Mouse (Mus musculus): ENCODE results near the gene Bcap29. TPM values are rescaled to one million over a fixed set of nuclear protein-coding genes. Genes with fewer than 3 reads are reported as not detected.

Bcap29 gene
- total RNA-seq (2014; rRNA removed) (5.1 and 9.6 TPM in 2 replicates), polyA plus RNA-seq (2015; fragmentation: Nextera tagmentation; extraction: Ambion mirVana) (38.2 and 39.1 TPM in 2 replicates)

- peak within 1 kb of the TSS; percentile 78 for H3K4me2 ChIP-seq (ENCODE audit: low read depth, low read length)
- H3K9ac ChIP-seq (replicated peaks; ENCODE audit: low read length), result peak within 1 kb of the TSS; percentile 76
- peak; percentile 89 for DNase-seq (ENCODE audit: low spot score)
- H3K4me1 ChIP-seq (ENCODE audit: insufficient read depth, low read length), result peaks cover 6% of the 10 kb centered on the region
- H3K36me3 ChIP-seq (ENCODE audit: insufficient read depth, low read length), result no peaks in the 10 kb centered on the region
- H3K27ac ChIP-seq, result peak within 1 kb of the TSS; percentile 80
- TF ChIP-seq CTCF (IDR thresholded peaks at IDR 0.05; ENCODE audit: low read depth), result no peak
- H3K4me3 ChIP-seq (ENCODE audit: low read length), result peak within 1 kb of the TSS; percentile 62
- WGBS, result 1% methylated on average over 65 of the region's 73 CpGs
- ATAC-seq, result peak; percentile 93
- H3K9me3 ChIP-seq (ENCODE audit: low read length), result no peaks in the 10 kb centered on the region
- H3K27me3 ChIP-seq (ENCODE audit: insufficient read depth, low read length), result no peaks in the 10 kb centered on the region
These were observed at the start of gene Bcap29 for GRCm38 (mm10) chr12:31634343-31635239. Gene Bcap29 (minus strand): TSS chr12:31634658.

- ATAC-seq, result no peak
- Histone ChIP-seq H3K4me2 (ENCODE audit: low read depth, low read length) (no peak overlapping the region), H3K36me3 (ENCODE audit: insufficient read depth, low read length) (peaks cover 14% of the 10 kb centered on the region; the same call in 1 of the 2 replicates), H3K27ac (no peak overlapping the region), H3K27me3 (ENCODE audit: insufficient read depth, low read length) (no peaks in the 10 kb centered on the region), H3K9ac (replicated peaks; ENCODE audit: low read length) (no peak overlapping the region), H3K4me3 (ENCODE audit: low read length) (no peak overlapping the region), H3K9me3 (ENCODE audit: low read length) (no peaks in the 10 kb centered on the region), H3K4me1 (ENCODE audit: insufficient read depth, low read length) (no peaks in the 10 kb centered on the region)
- no peak for DNase-seq (ENCODE audit: low spot score)
- 52% methylated on average over 3 of the region's 3 CpGs for WGBS
- no peak for TF ChIP-seq CTCF (IDR thresholded peaks at IDR 0.05; ENCODE audit: low read depth)
These were observed 32.7 kb upstream of the Bcap29 start for GRCm38 (mm10) chr12:31667187-31667586.

- Histone ChIP-seq H3K27ac (no peak overlapping the region), H3K4me2 (ENCODE audit: low read depth, low read length) (no peak overlapping the region), H3K27me3 (ENCODE audit: insufficient read depth, low read length) (no peaks in the 10 kb centered on the region), H3K4me3 (ENCODE audit: low read length) (no peak overlapping the region), H3K36me3 (ENCODE audit: insufficient read depth, low read length) (peaks cover 14% of the 10 kb centered on the region; the same call in 1 of the 2 replicates), H3K4me1 (ENCODE audit: insufficient read depth, low read length) (no peaks in the 10 kb centered on the region), H3K9me3 (ENCODE audit: low read length) (no peaks in the 10 kb centered on the region), H3K9ac (replicated peaks; ENCODE audit: low read length) (no peak overlapping the region)
- WGBS, result 72% methylated on average over 6 of the region's 6 CpGs
- DNase-seq (ENCODE audit: low spot score) (no peak), ATAC-seq (no peak)
- TF ChIP-seq CTCF (IDR thresholded peaks at IDR 0.05; ENCODE audit: low read depth), result no peak
These were observed 31.5 kb upstream of the Bcap29 start for GRCm38 (mm10) chr12:31665999-31666398.

- no peak overlapping the region for H3K27ac ChIP-seq
- WGBS, result 99% methylated on average over 2 of the region's 2 CpGs
- H3K4me1 ChIP-seq (ENCODE audit: insufficient read depth, low read length), result no peaks in the 10 kb centered on the region
- DNase-seq (ENCODE audit: low spot score) (no peak), ATAC-seq (no peak)
- TF ChIP-seq CTCF (IDR thresholded peaks at IDR 0.05; ENCODE audit: low read depth), result no peak
- H3K4me2 ChIP-seq (ENCODE audit: low read depth, low read length), result no peak overlapping the region
- H3K27me3 ChIP-seq (ENCODE audit: insufficient read depth, low read length), result no peaks in the 10 kb centered on the region
- no peak overlapping the region for H3K4me3 ChIP-seq (ENCODE audit: low read length)
- no peak overlapping the region for H3K9ac ChIP-seq (replicated peaks; ENCODE audit: low read length)
- no peaks in the 10 kb centered on the region for H3K36me3 ChIP-seq (ENCODE audit: insufficient read depth, low read length)
- H3K9me3 ChIP-seq (ENCODE audit: low read length), result no peaks in the 10 kb centered on the region
These were observed 22.4 kb upstream of the Bcap29 start for GRCm38 (mm10) chr12:31656841-31657240.

GRCm38 (mm10) chr12:31654965-31655477, 20.6 kb upstream of the Bcap29 start:
- DNase-seq (ENCODE audit: low spot score) (no peak), ATAC-seq (peak; percentile 83)
- Histone ChIP-seq H3K27me3 (ENCODE audit: insufficient read depth, low read length) (no peaks in the 10 kb centered on the region), H3K4me1 (ENCODE audit: insufficient read depth, low read length) (no peaks in the 10 kb centered on the region), H3K36me3 (ENCODE audit: insufficient read depth, low read length) (no peaks in the 10 kb centered on the region), H3K4me2 (ENCODE audit: low read depth, low read length) (peak overlapping the region; percentile 89), H3K27ac (peak overlapping the region; percentile 82), H3K9me3 (ENCODE audit: low read length) (no peaks in the 10 kb centered on the region), H3K9ac (replicated peaks; ENCODE audit: low read length) (peak overlapping the region; percentile 84), H3K4me3 (ENCODE audit: low read length) (peak overlapping the region; percentile 93)
- under 1% methylated on average over 29 of the region's 29 CpGs for WGBS
- TF ChIP-seq CTCF (IDR thresholded peaks at IDR 0.05; ENCODE audit: low read depth), result peak; percentile 64

- H3K4me2 ChIP-seq (ENCODE audit: low read depth, low read length), result peak within 1 kb of the TSS; percentile 89
- DNase-seq (ENCODE audit: low spot score), result peak; percentile 94
- H3K4me1 ChIP-seq (ENCODE audit: insufficient read depth, low read length), result no peaks in the 10 kb centered on the region
- peak within 1 kb of the TSS; percentile 84 for H3K9ac ChIP-seq (replicated peaks; ENCODE audit: low read length)
- no peaks in the 10 kb centered on the region for H3K27me3 ChIP-seq (ENCODE audit: insufficient read depth, low read length)
- peak within 1 kb of the TSS; percentile 93 for H3K4me3 ChIP-seq (ENCODE audit: low read length)
- H3K27ac ChIP-seq, result peak within 1 kb of the TSS; percentile 82
- TF ChIP-seq CTCF (IDR thresholded peaks at IDR 0.05; ENCODE audit: low read depth), result no peak
- under 1% methylated on average over 47 of the region's 47 CpGs for WGBS
- no peaks in the 10 kb centered on the region for H3K36me3 ChIP-seq (ENCODE audit: insufficient read depth, low read length)
- peak; percentile 98 for ATAC-seq
- no peaks in the 10 kb centered on the region for H3K9me3 ChIP-seq (ENCODE audit: low read length)
These were observed 19.9 kb upstream of the Bcap29 start, which contains the start of the genes Dus4l and Cog5 for GRCm38 (mm10) chr12:31654197-31654964. Gene Dus4l (minus strand): TSS chr12:31654826. Gene Cog5 (plus strand): TSS chr12:31654869.
